Mouse (Mus musculus): ENCODE results near the gene Tbc1d16.

Tbc1d16 gene

GRCm38 (mm10) chr11:119138205-119138604 lies 90.1 kb downstream of the Tbc1d16 start:
- no peak for DNase-seq

GRCm38 (mm10) chr11:119134586-119134985 lies 93.7 kb downstream of the Tbc1d16 start:
- no peak for DNase-seq

GRCm38 (mm10) chr11:119133437-119134221 lies 94.7 kb downstream of the Tbc1d16 start:
- peak; percentile 29 for DNase-seq

GRCm38 (mm10) chr11:119132198-119133035 lies 95.9 kb downstream of the Tbc1d16 start:
- DNase-seq: no peak

GRCm38 (mm10) chr11:119130081-119130765 lies 98.1 kb downstream of the Tbc1d16 start:
- DNase-seq: no peak

DNA sequence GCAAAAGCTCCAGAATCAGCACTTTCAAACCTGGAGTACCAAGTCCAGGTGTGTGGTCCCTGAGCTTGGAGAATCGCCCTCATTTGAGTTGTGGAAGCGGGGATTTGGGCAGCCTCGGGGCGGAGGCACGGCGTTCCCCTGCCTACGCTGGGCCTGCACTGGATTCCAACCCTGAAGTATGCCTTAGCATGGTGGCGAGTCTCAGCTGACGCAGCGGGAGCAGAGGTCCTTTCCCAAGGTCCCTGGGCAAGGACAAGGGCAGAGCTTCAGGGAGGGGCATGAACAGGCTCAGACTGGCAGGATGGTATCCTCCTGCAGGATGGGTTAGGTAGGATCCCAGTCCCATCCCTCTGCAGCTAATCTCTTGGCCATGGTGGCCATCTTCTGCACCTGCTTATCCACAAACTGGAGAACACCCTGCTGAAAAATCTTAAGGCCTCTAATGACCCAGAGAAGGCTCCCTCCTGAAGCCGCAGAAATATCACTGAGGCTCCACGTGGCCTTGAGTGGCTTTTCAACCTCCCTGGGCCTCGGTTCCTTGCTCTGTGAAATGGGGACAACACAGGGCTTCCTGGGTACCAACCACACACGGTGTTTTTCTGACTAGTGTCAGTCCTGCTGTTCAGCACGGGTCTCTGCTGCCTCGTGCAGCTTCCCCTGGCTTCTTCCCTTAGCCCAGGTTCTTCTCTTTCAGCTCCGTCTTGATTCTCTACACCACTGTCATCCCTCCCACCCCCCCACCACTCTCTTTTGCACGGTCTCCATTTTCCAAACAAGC lies 98.8 kb downstream of the Tbc1d16 start:
- DNase-seq: no peak

GRCm38 (mm10) chr11:119128668-119129280 lies 99.5 kb downstream of the Tbc1d16 start:
- no peak for DNase-seq

- DNase-seq: no peak
These were observed 100.4 kb downstream of the Tbc1d16 start for GRCm38 (mm10) chr11:119127686-119128473.

DNA sequence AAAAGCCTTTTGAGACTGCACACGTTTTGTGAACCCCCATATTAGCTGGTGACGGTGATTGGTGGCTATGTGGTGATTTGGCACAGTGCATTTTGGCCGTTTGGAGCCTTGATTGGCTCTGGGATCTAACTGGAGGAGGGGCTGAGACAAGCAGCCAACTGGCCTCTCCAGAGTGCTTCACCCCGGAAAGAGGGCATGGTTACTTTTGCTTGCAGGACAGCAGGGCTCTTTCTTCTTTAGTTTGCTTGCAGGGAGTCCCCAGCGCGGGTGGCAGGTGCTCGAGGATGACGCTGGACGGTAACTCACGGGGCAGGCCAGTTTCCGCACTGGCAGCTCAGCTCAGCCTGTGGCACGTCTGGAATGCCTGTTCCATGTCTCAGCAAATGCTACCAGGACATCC lies 101.2 kb downstream of the Tbc1d16 start:
- DNase-seq: no peak

DNA sequence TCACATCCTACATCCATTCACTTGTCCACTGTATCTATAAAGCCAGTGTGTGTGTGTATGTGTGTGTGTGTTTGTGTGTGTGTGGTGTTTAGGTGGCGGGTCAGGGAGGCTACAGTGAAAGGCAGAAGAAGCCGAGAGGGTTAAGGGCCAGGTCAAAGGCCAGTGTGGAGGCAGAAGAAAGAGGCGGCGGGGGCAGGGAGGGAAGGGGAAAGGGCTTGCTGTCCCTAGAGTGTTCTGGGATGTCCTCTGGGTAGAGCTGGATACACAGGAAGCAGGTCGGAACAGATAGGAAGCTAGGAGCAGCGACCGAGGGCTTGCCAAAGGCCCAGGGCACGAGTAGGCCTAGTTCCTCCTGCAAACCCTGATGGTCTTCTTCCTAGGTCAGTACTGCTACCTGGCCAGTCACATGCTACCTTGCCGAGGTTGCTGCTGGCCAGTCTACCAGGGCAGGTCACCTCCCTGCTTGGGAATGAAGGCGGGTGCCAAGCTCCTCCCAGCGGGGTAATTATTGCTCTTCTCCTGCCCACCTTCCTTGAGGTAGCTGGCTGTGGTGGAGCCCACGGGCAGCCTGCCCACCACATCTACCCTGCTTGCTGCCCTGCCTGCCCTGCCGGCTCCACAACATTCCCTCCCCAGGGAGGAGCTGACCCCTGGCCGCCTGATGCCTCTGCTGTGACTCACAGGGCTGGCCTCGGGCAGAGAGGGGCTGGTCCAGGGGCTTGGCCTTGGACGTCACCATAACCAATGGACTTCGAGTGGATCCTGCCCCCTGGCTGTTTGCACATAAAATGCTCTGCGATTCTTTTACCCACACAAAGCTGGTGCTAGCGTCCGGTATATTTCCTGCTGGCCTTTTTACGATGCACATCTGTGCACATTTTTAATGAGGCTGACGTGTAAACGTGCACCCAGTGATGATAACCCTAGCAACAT lies 102.1 kb downstream of the Tbc1d16 start:
- DNase-seq: peak; percentile 23

GRCm38 (mm10) chr11:119124536-119124935 lies 103.8 kb downstream of the Tbc1d16 start:
- DNase-seq: no peak

- no peak for DNase-seq
These were observed 104.6 kb downstream of the Tbc1d16 start for GRCm38 (mm10) chr11:119123522-119124319.

GRCm38 (mm10) chr11:119122396-119122795 lies 105.9 kb downstream of the Tbc1d16 start:
- no peak for DNase-seq

GRCm38 (mm10) chr11:119118905-119119304 lies 109.4 kb downstream of the Tbc1d16 start:
- DNase-seq: no peak

- DNase-seq: no peak
These were observed 110.4 kb downstream of the Tbc1d16 start for GRCm38 (mm10) chr11:119117945-119118344.

DNA sequence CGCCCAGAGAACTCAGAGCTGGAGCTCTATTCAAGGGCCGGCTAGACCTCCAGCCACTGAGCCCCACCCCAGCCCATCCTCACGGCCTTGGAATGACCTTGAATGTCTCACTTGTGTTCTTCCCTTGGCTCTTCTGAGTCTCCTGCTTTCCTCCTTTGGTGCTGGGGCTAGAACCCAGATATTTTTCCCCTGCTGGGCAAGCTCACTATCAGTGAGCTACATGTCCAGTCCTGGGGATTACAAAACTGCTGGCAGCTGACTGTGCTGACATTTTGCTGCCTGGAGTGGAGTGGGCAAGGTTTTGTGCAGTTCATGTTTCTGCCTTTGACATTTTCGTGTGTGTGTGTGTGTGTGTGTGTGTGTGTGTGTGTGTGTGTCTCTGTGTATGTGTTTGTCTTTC lies 111.3 kb downstream of the Tbc1d16 start:
- DNase-seq: no peak

- no peak for DNase-seq
These were observed 115.6 kb downstream of the Tbc1d16 start for GRCm38 (mm10) chr11:119112721-119113120.

- no peak for DNase-seq
These were observed 117.0 kb downstream of the Tbc1d16 start for GRCm38 (mm10) chr11:119111345-119111744.

DNA sequence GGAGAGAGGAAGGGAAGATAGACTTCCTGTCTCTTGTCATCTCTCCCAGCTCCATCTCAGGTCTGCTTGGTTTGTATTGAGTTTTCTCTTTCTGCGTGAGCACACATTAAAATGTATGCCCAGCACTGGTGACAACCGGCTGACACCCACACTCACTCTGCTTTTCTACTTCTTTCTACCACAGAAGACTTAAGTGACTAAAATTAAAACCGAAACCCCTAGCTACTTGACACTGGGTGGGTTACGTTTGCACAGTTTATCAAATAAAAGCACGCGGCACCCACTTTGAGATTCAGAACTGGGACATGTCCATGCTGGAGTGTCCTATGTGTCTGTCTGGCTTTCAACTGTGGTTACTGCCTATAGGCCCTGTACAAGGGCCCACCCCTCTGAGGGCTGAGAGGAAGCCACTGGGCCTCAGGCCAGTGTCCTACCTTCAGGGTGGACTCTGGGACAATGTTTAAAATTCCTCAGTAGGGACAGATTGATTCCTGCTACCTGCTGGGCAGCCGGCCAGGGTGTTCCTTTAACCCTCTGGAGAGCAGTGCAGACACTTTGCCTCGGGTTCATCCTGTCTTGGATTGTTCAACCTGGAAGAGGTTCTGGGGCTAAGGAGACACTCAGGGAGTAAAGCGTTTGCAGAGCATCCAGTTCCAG lies 118.8 kb downstream of the Tbc1d16 start:
- DNase-seq: no peak
